Mouse (Mus musculus): ENCODE data around the gene Rgs14.

GRCm38 (mm10) chr13:55374206-55374924 is 4.8 kb downstream of the Rgs14 start:
- TF ChIP-seq CTCF (IDR thresholded peaks at IDR 0.05; ENCODE audit: control insufficient read depth, insufficient read depth, low read length) (no peak), POLR2A (IDR thresholded peaks at IDR 0.05; ENCODE audit: borderline replicate concordance, control insufficient read depth, low read depth, low read length) (no peak)
